Mouse (Mus musculus) hindbrain, embryonic 15.5 days (tissue): ENCODE measurements around the gene Ttc23. TPM values are rescaled to one million over a fixed set of nuclear protein-coding genes. Genes with fewer than 3 reads are reported as not detected.
A peak's percentile ranks its signal among the peaks of the same experiment; 100 is the strongest.

ENCODE experiments used
- ATAC-seq: fragments of 200-750 bp; cut with Nextera tagmentation; 2 replicates; pipeline ENCODE4 v1.8.0; 2017; ENCODE audit warnings: low read depth, moderate number of reproducible peaks, moderate TSS enrichment; ENCODE audit not compliant: low FRiP score
- H3K27ac ChIP-seq: fragments of 300-500 bp; sonication (generic); replicated peaks from 2 replicates; pipeline ENCODE4 v1.5.1; 2015; ENCODE audit warnings: mild to moderate bottlenecking, inconsistent platforms
- H3K27me3 ChIP-seq: fragments of 300-500 bp; sonication (generic); 2 replicates; pipeline ENCODE4 v1.6.1; 2015; ENCODE audit warnings: control low read depth, inconsistent platforms
- H3K36me3 ChIP-seq: fragments of 300-500 bp; sonication (generic); 2 replicates; pipeline ENCODE4 v1.6.1; 2015; ENCODE audit warnings: control low read depth, inconsistent platforms
- H3K4me1 ChIP-seq: fragments of 300-500 bp; sonication (generic); replicated peaks from 2 replicates; pipeline ENCODE4 v1.6.1; 2015; ENCODE audit warnings: control low read depth, inconsistent platforms
- H3K4me2 ChIP-seq: fragments of 300-500 bp; sonication (generic); 2 replicates; pipeline ENCODE4 v1.6.1; 2015; ENCODE audit warnings: moderate library complexity, mild to moderate bottlenecking, inconsistent platforms
- H3K4me3 ChIP-seq: fragments of 300-500 bp; sonication (generic); 2 replicates; pipeline ENCODE4 v1.5.1; 2015; ENCODE audit warnings: mild to moderate bottlenecking, inconsistent platforms
- H3K9ac ChIP-seq: fragments of 300-500 bp; sonication (generic); 2 replicates; pipeline ENCODE4 v1.6.1; 2015; ENCODE audit warnings: inconsistent platforms
- H3K9me3 ChIP-seq: fragments of 300-500 bp; sonication (generic); 2 replicates; pipeline ENCODE4 v1.6.1; 2016; ENCODE audit warnings: control low read depth, inconsistent platforms
- WGBS: fragments of 180-500 bp; shearing (Covaris S2); methylation state at CpG from one replicate; pipeline ENCODE4 v1.1.7; 2015; 5-methylcytosine and 5-hydroxymethylcytosine counted together
- polyA plus RNA-seq: library from polyadenylated mRNA; unstranded; fragments of >200 nt; fragmentation: Nextera tagmentation; extraction: Ambion mirVana; gene quantifications from 2 replicates; pipeline ENCODE4 v1.2.1, GENCODE M21; 2015

Gene Ttc23
- 7.9 and 9.2 TPM in 2 replicates for polyA plus RNA-seq

GRCm38 (mm10) chr7:67647277-67647676, at the start of gene Ttc23:
Ttc23 (plus strand) TSS chr7:67647410.
- no peak for ATAC-seq
- WGBS, result 2% methylated on average over 5 of the region's 5 CpGs
- Histone ChIP-seq H3K9ac (peak within 1 kb of the TSS; percentile 67), H3K4me3 (peak within 1 kb of the TSS; percentile 79), H3K4me2 (peak within 1 kb of the TSS; percentile 71), H3K36me3 (no peaks in the 10 kb centered on the region), H3K27me3 (no peaks in the 10 kb centered on the region), H3K4me1 (peaks cover 22% of the 10 kb centered on the region), H3K9me3 (no peaks in the 10 kb centered on the region), H3K27ac (peak within 1 kb of the TSS; percentile 89; the same call in 1 of the 2 replicates)

- Histone ChIP-seq H3K4me2 (no peak overlapping the region), H3K27me3 (no peaks in the 10 kb centered on the region), H3K9me3 (no peaks in the 10 kb centered on the region), H3K9ac (no peak overlapping the region), H3K4me1 (0 out of 2 replicates have a peak, but pooled peaks cover 4% of the 10 kb centered on the region), H3K36me3 (no peaks in the 10 kb centered on the region), H3K27ac (no peak overlapping the region), H3K4me3 (no peak overlapping the region)
- ATAC-seq, result no peak
- 68% methylated on average over 3 of the region's 3 CpGs for WGBS
Observed at GRCm38 (mm10) chr7:67598050-67598449, 49.2 kb upstream of the Ttc23 start.

- H3K9ac ChIP-seq, result no peak overlapping the region
- no peak overlapping the region for H3K4me2 ChIP-seq
- H3K9me3 ChIP-seq, result no peaks in the 10 kb centered on the region
- peaks cover 12% of the 10 kb centered on the region for H3K4me1 ChIP-seq
- no peaks in the 10 kb centered on the region for H3K36me3 ChIP-seq
- 82% methylated on average over 6 of the region's 6 CpGs for WGBS
- no peak overlapping the region for H3K4me3 ChIP-seq
- no peak overlapping the region for H3K27ac ChIP-seq
- no peaks in the 10 kb centered on the region for H3K27me3 ChIP-seq
- no peak for ATAC-seq
Observed at GRCm38 (mm10) chr7:67605114-67605513, 42.1 kb upstream of the Ttc23 start.

GRCm38 (mm10) chr7:67606250-67606649, 41.0 kb upstream of the Ttc23 start:
- Histone ChIP-seq H3K9me3 (no peaks in the 10 kb centered on the region), H3K4me3 (no peak overlapping the region), H3K36me3 (no peaks in the 10 kb centered on the region), H3K9ac (no peak overlapping the region), H3K4me2 (no peak overlapping the region), H3K27ac (no peak overlapping the region), H3K4me1 (peaks cover 12% of the 10 kb centered on the region), H3K27me3 (no peaks in the 10 kb centered on the region)
- no peak for ATAC-seq
- WGBS, result 91% methylated on average over 1 of the region's 1 CpGs

- WGBS, result 61% methylated on average over 5 of the region's 5 CpGs
Observed at GRCm38 (mm10) chr7:67607669-67608347, 39.4 kb upstream of the Ttc23 start.

GRCm38 (mm10) chr7:67608348-67609024, 38.7 kb upstream of the Ttc23 start:
- H3K9ac ChIP-seq, result no peak overlapping the region
- H3K4me2 ChIP-seq, result no peak overlapping the region
- WGBS, result 42% methylated on average over 4 of the region's 4 CpGs
- no peak overlapping the region for H3K27ac ChIP-seq
- H3K9me3 ChIP-seq, result no peaks in the 10 kb centered on the region
- peak; percentile 56; the same call in 1 of the 2 replicates for ATAC-seq
- no peaks in the 10 kb centered on the region for H3K36me3 ChIP-seq
- peaks cover 16% of the 10 kb centered on the region for H3K4me1 ChIP-seq
- H3K27me3 ChIP-seq, result no peaks in the 10 kb centered on the region
- H3K4me3 ChIP-seq, result no peak overlapping the region

More at GRCm38 (mm10) chr7:67607669-67608347, 39.4 kb upstream of the Ttc23 start:
- Histone ChIP-seq H3K9me3 (no peaks in the 10 kb centered on the region), H3K9ac (no peak overlapping the region), H3K36me3 (no peaks in the 10 kb centered on the region), H3K27me3 (no peaks in the 10 kb centered on the region), H3K4me1 (peaks cover 12% of the 10 kb centered on the region), H3K27ac (peak overlapping the region; percentile 30; the same call in 1 of the 2 replicates), H3K4me2 (no peak overlapping the region), H3K4me3 (no peak overlapping the region)
- 0 out of 2 replicates have a peak, but pooled peaks have one; percentile 11 for ATAC-seq

GRCm38 (mm10) chr7:67613795-67614463, 33.3 kb upstream of the Ttc23 start:
- H3K4me1 ChIP-seq, result peaks cover 16% of the 10 kb centered on the region; the same call in 1 of the 2 replicates
- H3K4me3 ChIP-seq, result no peak overlapping the region
- H3K9ac ChIP-seq, result no peak overlapping the region
- H3K27me3 ChIP-seq, result no peaks in the 10 kb centered on the region
- WGBS, result 40% methylated on average over 10 of the region's 10 CpGs
- no peaks in the 10 kb centered on the region for H3K9me3 ChIP-seq
- peak; percentile 54; the same call in 1 of the 2 replicates for ATAC-seq
- no peaks in the 10 kb centered on the region for H3K36me3 ChIP-seq
- H3K4me2 ChIP-seq, result no peak overlapping the region
- H3K27ac ChIP-seq, result no peak overlapping the region

- no peak overlapping the region for H3K4me3 ChIP-seq
- no peaks in the 10 kb centered on the region for H3K27me3 ChIP-seq
- no peak overlapping the region for H3K4me2 ChIP-seq
- H3K9me3 ChIP-seq, result no peaks in the 10 kb centered on the region
- no peak for ATAC-seq
- peaks cover 16% of the 10 kb centered on the region; the same call in 1 of the 2 replicates for H3K4me1 ChIP-seq
- H3K36me3 ChIP-seq, result no peaks in the 10 kb centered on the region
- H3K9ac ChIP-seq, result no peak overlapping the region
- no peak overlapping the region for H3K27ac ChIP-seq
- 86% methylated on average over 7 of the region's 7 CpGs for WGBS
Observed at GRCm38 (mm10) chr7:67614464-67614861, 32.7 kb upstream of the Ttc23 start.

GRCm38 (mm10) chr7:67616890-67617289, 30.3 kb upstream of the Ttc23 start:
- ATAC-seq, result no peak
- Histone ChIP-seq H3K4me1 (peaks cover 16% of the 10 kb centered on the region; the same call in 1 of the 2 replicates), H3K9me3 (no peaks in the 10 kb centered on the region), H3K27ac (no peak overlapping the region), H3K36me3 (no peaks in the 10 kb centered on the region), H3K4me2 (no peak overlapping the region), H3K9ac (no peak overlapping the region), H3K4me3 (no peak overlapping the region), H3K27me3 (no peaks in the 10 kb centered on the region)
- 87% methylated on average over 4 of the region's 4 CpGs for WGBS

GRCm38 (mm10) chr7:67617646-67618045, 29.6 kb upstream of the Ttc23 start:
- no peaks in the 10 kb centered on the region for H3K36me3 ChIP-seq
- no peak for ATAC-seq
- no peaks in the 10 kb centered on the region for H3K27me3 ChIP-seq
- no peak overlapping the region for H3K4me2 ChIP-seq
- no peak overlapping the region for H3K4me3 ChIP-seq
- no peaks in the 10 kb centered on the region for H3K9me3 ChIP-seq
- H3K9ac ChIP-seq, result no peak overlapping the region
- no peak overlapping the region for H3K27ac ChIP-seq
- WGBS, result 97% methylated on average over 10 of the region's 10 CpGs
- peaks cover 16% of the 10 kb centered on the region; the same call in 1 of the 2 replicates for H3K4me1 ChIP-seq

GRCm38 (mm10) chr7:67618316-67618715, 28.9 kb upstream of the Ttc23 start:
- H3K4me2 ChIP-seq, result no peak overlapping the region
- no peak overlapping the region for H3K27ac ChIP-seq
- H3K9me3 ChIP-seq, result no peaks in the 10 kb centered on the region
- WGBS, result 89% methylated on average over 3 of the region's 3 CpGs
- peaks cover 14% of the 10 kb centered on the region; the same call in 1 of the 2 replicates for H3K4me1 ChIP-seq
- no peaks in the 10 kb centered on the region for H3K27me3 ChIP-seq
- no peaks in the 10 kb centered on the region for H3K36me3 ChIP-seq
- H3K4me3 ChIP-seq, result no peak overlapping the region
- ATAC-seq, result no peak
- H3K9ac ChIP-seq, result no peak overlapping the region

- no peaks in the 10 kb centered on the region for H3K27me3 ChIP-seq
- H3K9me3 ChIP-seq, result no peaks in the 10 kb centered on the region
- no peaks in the 10 kb centered on the region for H3K36me3 ChIP-seq
- 83% methylated on average over 4 of the region's 4 CpGs for WGBS
- no peak for ATAC-seq
- H3K4me1 ChIP-seq, result no peaks in the 10 kb centered on the region
- H3K27ac ChIP-seq, result no peak overlapping the region
- H3K4me3 ChIP-seq, result no peak overlapping the region
- no peak overlapping the region for H3K4me2 ChIP-seq
- H3K9ac ChIP-seq, result no peak overlapping the region
Observed at GRCm38 (mm10) chr7:67619836-67620235, 27.4 kb upstream of the Ttc23 start.
